Mouse (Mus musculus): Measurements from ENCODE around the gene Klhl25.
"Not testable (repeated sequence)": the region's sequence is repeated elsewhere in the genome, so short reads cannot be mapped to it uniquely, and the experiment has no call there.

GRCm38 (mm10) chr7:75861638-75862426, 13.7 kb downstream of the Klhl25 start:
- not testable (repeated sequence) for TF ChIP-seq POLR2A (IDR thresholded peaks at IDR 0.05; ENCODE audit: low read depth, low read length); CTCF (IDR thresholded peaks at IDR 0.05; ENCODE audit: extremely low read depth, insufficient read length, insufficient replicate concordance, low read depth, low read length)
